Mouse (Mus musculus) layer of hippocampus, postnatal 36 days (tissue): Measurements from ENCODE around the gene Wdr62. TPM values are rescaled to one million over a fixed set of nuclear protein-coding genes. Genes with fewer than 3 reads are reported as not detected.
A peak's percentile ranks its signal among the peaks of the same experiment; 100 is the strongest.

Experiments used
- DNase-seq, 2 experiments: peaks; one replicate each; pipeline ENCODE4 v3.0.0; 2022
- total RNA-seq, 2 experiments: library from RNA; stranded (reverse); gene quantifications; 2 replicates each; pipeline ENCODE4 v1.2.3; 2021

The Wdr62 gene
- total RNA-seq = 1 to 10 TPM in 1 of 2 experiments, under 1 TPM in 1; 0.94 to 2.1 TPM

- peak; percentile 86 to 88 for DNase-seq
Observed at GRCm38 (mm10) chr7:30279951-30280669, at the start of gene Wdr62, which contains the start of gene Thap8. Gene Wdr62 (minus strand): TSS chr7:30280419. Gene Thap8 (plus strand): TSS chr7:30280094.

GRCm38 (mm10) chr7:30328379-30328778, 48.2 kb upstream of the Wdr62 start:
- DNase-seq = no peak

GRCm38 (mm10) chr7:30327140-30327539, 46.9 kb upstream of the Wdr62 start:
- DNase-seq = no peak

GRCm38 (mm10) chr7:30326427-30326826, 46.2 kb upstream of the Wdr62 start:
- no peak for DNase-seq

GRCm38 (mm10) chr7:30325364-30325763, 45.1 kb upstream of the Wdr62 start:
- DNase-seq = no peak

- DNase-seq = peak in 1 of 2 experiments; percentile 52
Observed at GRCm38 (mm10) chr7:30324300-30324944, 44.2 kb upstream of the Wdr62 start.

- DNase-seq = no peak
Observed at GRCm38 (mm10) chr7:30323795-30324194, 43.6 kb upstream of the Wdr62 start, which contains the start of gene Sdhaf1. Gene Sdhaf1 (minus strand): TSS chr7:30323895.

GRCm38 (mm10) chr7:30322865-30323264, 42.6 kb upstream of the Wdr62 start:
- DNase-seq = no peak

GRCm38 (mm10) chr7:30322285-30322667, 42.1 kb upstream of the Wdr62 start:
- peak; percentile 96 for DNase-seq

- peak; percentile 61 to 67 for DNase-seq
Observed at GRCm38 (mm10) chr7:30321539-30322284, 41.5 kb upstream of the Wdr62 start, which contains the start of gene E130208F15Rik. Gene E130208F15Rik (plus strand): TSS chr7:30321740.

- no peak for DNase-seq
Observed at GRCm38 (mm10) chr7:30320946-30321345, 40.7 kb upstream of the Wdr62 start.

GRCm38 (mm10) chr7:30318142-30318541, 37.9 kb upstream of the Wdr62 start:
- DNase-seq = no peak

- DNase-seq = no peak
Observed at GRCm38 (mm10) chr7:30315559-30316529, 35.6 kb upstream of the Wdr62 start.

- no peak for DNase-seq
Observed at GRCm38 (mm10) chr7:30314721-30315155, 34.5 kb upstream of the Wdr62 start, which contains the start of gene Syne4. Gene Syne4 (plus strand): TSS chr7:30314807.

- no peak for DNase-seq
Observed at GRCm38 (mm10) chr7:30313666-30314320, 33.6 kb upstream of the Wdr62 start.

- no peak for DNase-seq
Observed at GRCm38 (mm10) chr7:30310136-30310535, 29.9 kb upstream of the Wdr62 start.

- DNase-seq = no peak
Observed at GRCm38 (mm10) chr7:30309395-30310129, 29.3 kb upstream of the Wdr62 start.

GRCm38 (mm10) chr7:30308076-30309005, 28.1 kb upstream of the Wdr62 start, which contains the start of gene Alkbh6:
Gene Alkbh6 (plus strand): TSS chr7:30308717.
- peak; percentile 94 to 95 for DNase-seq
